Mouse (Mus musculus) cortical plate, adult 2 months (tissue): Measurements from ENCODE around the gene Dph7.

Experiments used
- CTCF ChIP-seq: fragments of 200-500 bp; IDR thresholded peaks from 2 replicates; pipeline ENCODE4 v1.5.1; 2011; ENCODE audit warnings: mild to moderate bottlenecking, control low read depth, low read length; ENCODE audit not compliant: insufficient read depth; ENCODE audit errors: extremely low read depth
- POLR2A ChIP-seq: fragments of 200-500 bp; IDR thresholded peaks from 2 replicates; pipeline ENCODE4 v1.6.1; 2011; ENCODE audit warnings: mild to moderate bottlenecking, low read length, control low read depth; ENCODE audit not compliant: insufficient read depth; ENCODE audit errors: extremely low read depth

- TF ChIP-seq CTCF = no peak
- no peak for TF ChIP-seq POLR2A
Measured at GRCm38 (mm10) chr2:25006767-25007166, 44.6 kb downstream of the Dph7 start.
